Mouse (Mus musculus): ENCODE results near the gene Spag7. TPM values are rescaled to one million over a fixed set of nuclear protein-coding genes. Genes with fewer than 3 reads are reported as not detected.
A peak's percentile ranks its signal among the peaks of the same experiment; 100 is the strongest.

The Spag7 gene
- total RNA-seq, 4 experiments from 2014 or later = 77.0 to 99.5 (median 81.7) TPM

DNA sequence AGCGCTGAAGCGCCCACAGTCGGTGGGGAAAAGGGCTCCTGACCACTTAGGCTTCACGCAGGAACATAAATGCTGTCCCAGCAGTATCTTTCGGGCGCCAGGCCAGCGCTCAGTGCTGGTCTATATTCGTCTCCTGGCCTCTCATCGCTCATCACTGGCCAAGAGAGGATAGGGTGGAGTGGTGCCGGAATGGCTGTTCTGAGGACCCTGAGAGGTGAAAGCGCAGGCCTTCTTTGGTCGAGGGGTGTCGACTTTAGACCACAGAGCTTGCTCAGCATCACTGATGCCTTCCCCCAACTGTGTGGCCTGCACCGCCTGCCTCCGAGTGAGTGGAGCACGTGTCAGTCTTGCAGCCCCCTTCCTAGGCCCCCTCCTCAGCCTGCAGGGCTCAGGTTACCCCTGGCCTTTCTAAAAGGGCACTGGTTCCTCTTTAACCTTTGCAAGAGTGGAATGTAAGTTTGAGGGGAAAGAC is 12.7 kb downstream of the Spag7 start:
- DNase-seq (ENCODE audit: low spot score in 2 of 2) = peak; percentile 88 to 93

DNA sequence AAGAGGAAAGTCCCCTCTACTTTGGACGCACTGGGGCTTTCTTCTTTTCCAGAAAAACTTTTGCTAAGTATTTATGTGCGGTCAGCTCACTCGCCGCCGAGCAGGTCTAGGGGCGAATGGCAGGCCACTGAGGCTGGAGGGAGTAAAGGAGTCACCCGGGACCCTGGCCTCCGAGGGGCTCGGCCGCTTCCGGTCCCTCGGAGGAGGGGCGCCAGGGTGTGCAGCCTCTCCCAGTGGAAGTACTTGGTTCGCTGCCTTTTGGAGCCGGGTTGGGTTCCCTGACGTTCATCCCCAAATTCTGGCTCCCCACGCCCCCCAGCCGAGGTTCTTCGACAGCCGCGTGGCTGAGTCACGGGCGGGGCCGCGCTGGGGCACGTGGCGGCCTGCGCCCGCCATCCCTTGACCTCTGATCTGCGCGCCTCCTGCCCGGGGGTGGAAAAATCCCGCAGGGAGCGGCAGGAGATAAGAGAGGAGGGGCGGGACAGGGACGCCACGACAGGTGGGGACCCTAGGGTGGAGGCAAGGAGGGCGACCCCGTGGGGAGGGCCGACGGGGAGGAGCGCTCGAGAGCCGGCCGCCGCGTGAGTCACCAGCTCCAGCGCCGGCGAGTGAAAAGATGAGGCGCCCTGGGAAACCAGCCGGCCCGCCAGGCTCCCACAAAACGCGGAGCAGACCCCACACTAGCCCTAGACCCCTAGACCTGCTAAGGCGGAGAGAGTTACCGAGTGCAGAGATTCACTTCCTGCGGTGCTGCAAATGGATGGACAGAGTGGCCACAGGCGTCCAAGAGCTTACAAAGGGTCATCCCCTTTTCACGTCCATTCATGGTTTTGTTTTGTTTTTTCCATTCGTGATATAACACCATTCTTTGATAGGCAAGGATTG is 13.4 kb downstream of the Spag7 start:
- peak; percentile 63 to 64 for DNase-seq (ENCODE audit: low spot score in 2 of 2)

- peak; percentile 74 to 80 for DNase-seq (ENCODE audit: low spot score in 2 of 2)
Observed at GRCm38 (mm10) chr11:70654923-70655570, 14.2 kb downstream of the Spag7 start.

- peak; percentile 43 to 66 for DNase-seq (ENCODE audit: low spot score in 2 of 2)
Observed at GRCm38 (mm10) chr11:70654198-70654922, 14.9 kb downstream of the Spag7 start, which contains the start of gene Pfn1. Gene Pfn1, minus strand, starts transcription at chr11:70654644.

- DNase-seq (ENCODE audit: low spot score in 2 of 2) = peak; percentile 4 to 34
Observed at GRCm38 (mm10) chr11:70653345-70654197, 15.6 kb downstream of the Spag7 start.

DNA sequence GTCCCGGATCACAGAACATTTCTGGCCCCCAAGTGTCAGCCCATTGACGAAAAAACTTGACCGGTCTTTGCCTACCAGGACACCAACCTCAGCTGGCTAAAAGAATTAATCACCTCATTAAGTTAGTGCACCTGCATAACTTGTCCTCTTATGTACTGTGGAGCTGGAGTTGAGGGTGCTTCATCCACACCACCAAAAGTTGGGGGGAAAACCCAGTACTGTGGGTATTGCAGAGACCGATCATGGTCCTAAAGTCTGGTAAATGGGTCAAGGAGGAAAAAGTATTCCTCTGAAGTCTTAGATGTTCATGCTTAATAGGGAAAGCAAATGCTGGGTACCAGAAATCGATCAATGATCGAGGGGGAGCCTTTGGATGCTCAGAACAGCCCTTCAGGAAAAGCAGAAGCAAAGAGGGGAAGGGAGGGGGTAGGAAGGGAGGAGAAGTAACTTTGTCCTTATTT is 16.3 kb downstream of the Spag7 start:
- DNase-seq (ENCODE audit: low spot score in 2 of 2) = no peak

- peak in 1 of 2 experiments; percentile 9 for DNase-seq (ENCODE audit: low spot score in 2 of 2)
Observed at GRCm38 (mm10) chr11:70652029-70652883, 17.0 kb downstream of the Spag7 start.

DNA sequence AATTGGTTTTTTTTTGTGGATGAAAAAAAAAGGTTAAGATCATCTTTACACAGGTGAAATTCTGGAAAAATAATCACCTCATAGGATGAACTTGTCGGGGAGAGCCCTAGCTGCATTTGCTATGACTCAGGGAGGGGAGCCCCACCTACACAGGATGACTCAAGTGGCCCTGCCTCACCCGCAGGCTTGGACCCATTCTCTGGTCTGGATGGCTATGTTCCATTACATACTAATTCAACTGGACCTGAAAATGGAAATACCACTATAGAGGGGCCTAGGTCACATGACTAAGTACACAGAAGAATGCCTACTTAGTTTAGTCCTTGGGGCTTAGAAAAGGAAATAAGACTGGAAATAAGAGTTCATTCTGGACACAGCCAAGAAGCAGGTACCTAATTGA is 17.8 kb downstream of the Spag7 start:
- DNase-seq (ENCODE audit: low spot score in 2 of 2) = peak in 1 of 2 experiments; percentile 2

DNA sequence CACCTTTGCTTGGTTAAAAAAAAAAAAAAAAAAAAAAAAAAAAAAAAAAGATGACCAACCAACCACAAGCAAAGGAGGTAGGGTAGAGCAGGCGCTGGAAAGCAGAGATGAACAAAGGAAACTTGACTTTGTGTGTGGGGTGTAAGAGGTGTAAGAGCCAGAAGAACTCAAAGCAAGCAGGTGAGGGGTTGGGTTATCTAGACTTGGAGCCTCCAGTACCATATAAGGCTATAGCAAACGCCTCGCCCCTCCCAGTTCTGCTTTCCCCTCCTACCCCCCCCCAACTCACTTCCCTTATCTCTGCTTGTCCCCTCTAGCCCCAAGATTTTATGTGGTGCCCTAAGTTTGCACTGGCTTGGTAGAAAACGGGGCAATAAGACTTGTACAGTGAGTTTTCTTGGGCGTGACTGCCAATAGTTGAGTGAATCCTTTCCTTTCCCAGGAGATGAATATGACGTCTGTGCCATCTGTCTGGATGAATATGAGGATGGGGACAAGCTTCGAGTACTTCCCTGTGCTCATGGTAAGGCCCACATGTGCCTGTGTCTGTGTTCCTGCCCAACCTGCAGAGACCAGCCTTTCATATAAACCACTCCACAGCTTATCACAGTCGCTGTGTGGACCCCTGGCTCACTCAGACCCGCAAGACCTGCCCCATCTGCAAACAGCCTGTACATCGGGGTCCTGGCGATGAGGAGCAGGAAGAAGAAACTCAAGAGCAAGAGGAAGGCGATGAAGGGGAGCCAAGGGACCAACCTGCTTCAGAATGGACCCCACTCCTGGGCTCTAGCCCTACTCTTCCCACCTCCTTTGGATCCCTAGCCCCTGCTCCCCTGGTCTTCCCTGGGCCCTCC is 18.7 kb downstream of the Spag7 start:
- DNase-seq (ENCODE audit: low spot score in 2 of 2) = peak in 1 of 2 experiments; percentile 2

GRCm38 (mm10) chr11:70649185-70649734 is 20.0 kb downstream of the Spag7 start:
- peak in 1 of 2 experiments; percentile 2 for DNase-seq (ENCODE audit: low spot score in 2 of 2)

GRCm38 (mm10) chr11:70648512-70648911 is 20.7 kb downstream of the Spag7 start:
- no peak for DNase-seq (ENCODE audit: low spot score in 2 of 2)

GRCm38 (mm10) chr11:70647716-70648420 is 21.3 kb downstream of the Spag7 start:
- peak in 1 of 2 experiments; percentile 20 for DNase-seq (ENCODE audit: low spot score in 2 of 2)

DNA sequence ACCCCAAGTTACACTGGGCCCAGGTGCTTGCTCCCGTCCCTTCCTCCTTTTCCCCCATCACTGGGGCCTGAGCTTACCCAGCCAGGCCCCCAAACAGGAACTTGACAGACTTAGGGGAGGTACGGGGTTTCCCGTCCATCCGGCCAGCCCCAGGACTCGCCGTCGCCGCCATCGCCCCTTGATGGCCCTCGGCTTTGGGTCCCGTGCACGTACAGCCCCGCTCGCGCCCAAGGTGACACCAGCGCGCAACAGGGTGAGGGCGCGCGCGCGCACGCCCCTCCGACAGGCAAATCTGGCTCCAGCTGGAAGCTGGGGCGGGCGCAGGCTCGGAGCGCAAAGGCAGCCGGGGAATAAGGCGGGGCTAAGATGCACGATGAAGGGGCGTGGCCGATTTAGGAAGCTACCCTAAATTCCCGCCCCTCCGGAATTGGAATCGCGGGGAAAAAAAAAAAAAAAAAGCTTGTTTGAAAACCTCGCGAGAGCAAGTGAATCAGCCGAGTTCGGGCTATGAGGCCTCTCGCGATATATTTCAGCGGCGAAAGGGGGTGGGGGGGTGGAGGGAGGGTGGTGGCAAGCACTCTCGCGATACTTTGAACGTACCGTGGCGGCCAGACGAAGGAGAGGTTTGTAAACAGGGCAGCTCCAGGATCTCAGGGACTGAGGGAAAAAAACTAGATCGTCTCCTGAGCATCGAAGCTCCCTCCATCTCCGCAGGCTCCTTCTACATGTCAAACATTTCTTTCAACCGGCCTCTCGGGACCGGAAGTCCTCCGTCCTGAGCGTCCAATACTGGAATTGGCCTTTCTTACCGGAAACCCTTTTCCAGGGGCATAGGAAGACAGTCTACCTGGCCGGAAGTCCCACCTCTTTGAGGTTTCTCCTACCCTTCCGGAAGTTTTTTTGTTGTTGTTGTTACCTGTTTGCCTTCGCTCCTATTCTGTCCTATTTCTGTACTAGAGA is 22.2 kb downstream of the Spag7 start, which contains the start of the genes Rnf167 and Slc25a11:
TSS of gene Rnf167 (plus strand) at position 545 of the 960 bp plus-strand sequence.
TSS of gene Slc25a11 (minus strand) at position 789 of the 960 bp plus-strand sequence.
- DNase-seq (ENCODE audit: low spot score in 2 of 2) = peak; percentile 93 to 97

GRCm38 (mm10) chr11:70646259-70646555 is 23.0 kb downstream of the Spag7 start:
- no peak for DNase-seq (ENCODE audit: low spot score in 2 of 2)

DNA sequence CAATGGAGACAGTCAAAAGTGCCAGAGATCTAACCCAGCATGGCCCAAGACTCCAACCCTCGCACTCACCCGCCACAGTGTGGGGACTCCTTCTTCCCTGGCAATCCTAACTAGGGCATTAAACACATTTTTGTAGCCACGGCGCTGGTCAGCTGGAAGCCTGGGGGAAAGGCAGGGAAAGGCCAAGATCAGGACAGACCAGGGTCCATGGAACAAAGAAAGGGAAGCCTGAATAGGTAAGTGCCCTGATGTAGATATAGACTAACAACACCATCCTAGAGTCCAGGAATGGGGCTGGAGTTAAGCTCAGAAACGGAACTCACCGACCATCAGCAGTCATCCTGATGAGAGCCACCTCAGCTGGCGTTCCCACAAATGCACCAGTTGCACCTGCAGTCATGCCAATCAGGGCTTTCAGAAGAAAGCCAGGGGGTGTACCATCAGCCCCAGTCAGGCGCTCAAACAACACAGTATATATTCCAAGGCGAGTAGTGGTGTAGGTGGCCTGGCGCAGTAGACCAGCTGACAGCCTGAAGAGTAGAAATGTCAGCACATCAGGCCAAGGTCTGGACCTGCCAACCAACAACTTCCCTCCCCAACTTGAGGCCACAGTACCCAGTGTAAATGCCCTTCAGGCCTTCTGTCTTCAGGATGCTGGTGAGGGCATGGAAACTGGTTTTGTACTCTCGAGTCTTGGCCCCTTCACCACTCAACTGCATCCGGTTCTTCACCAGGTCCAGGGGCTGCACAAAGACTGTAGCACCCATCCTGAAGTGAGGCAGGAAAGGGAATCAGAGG is 23.6 kb downstream of the Spag7 start:
- peak in 1 of 2 experiments; percentile 5 for DNase-seq (ENCODE audit: low spot score in 2 of 2)
